Mouse (Mus musculus) neural tube, embryonic 15.5 days (tissue): ENCODE measurements around the gene Git1. TPM values are rescaled to one million over a fixed set of nuclear protein-coding genes. Genes with fewer than 3 reads are reported as not detected.
A peak's percentile ranks its signal among the peaks of the same experiment; 100 is the strongest.

Source experiments
- ATAC-seq: fragments of 200-750 bp; cut with Nextera tagmentation; 2 replicates; pipeline ENCODE4 v1.8.0; 2017; ENCODE audit warnings: mild to moderate bottlenecking, moderate TSS enrichment, moderate library complexity; ENCODE audit not compliant: low FRiP score
- H3K27ac ChIP-seq: fragments of 300-500 bp; sonication (generic); replicated peaks from 2 replicates; pipeline ENCODE4 v1.5.1; 2015; ENCODE audit warnings: mild to moderate bottlenecking, inconsistent platforms
- H3K27me3 ChIP-seq: fragments of 300-500 bp; sonication (generic); replicated peaks from 2 replicates; pipeline ENCODE4 v1.6.1; 2015; ENCODE audit warnings: inconsistent platforms
- H3K36me3 ChIP-seq: fragments of 300-500 bp; sonication (generic); 2 replicates; pipeline ENCODE4 v1.6.1; 2015; ENCODE audit warnings: inconsistent platforms
- H3K4me1 ChIP-seq: fragments of 300-500 bp; sonication (generic); 2 replicates; pipeline ENCODE4 v1.6.1; 2015; ENCODE audit warnings: inconsistent platforms
- H3K4me2 ChIP-seq: fragments of 300-500 bp; sonication (generic); 2 replicates; pipeline ENCODE4 v1.6.1; 2015; ENCODE audit warnings: inconsistent platforms, mild to moderate bottlenecking, moderate library complexity
- H3K4me3 ChIP-seq: fragments of 300-500 bp; sonication (generic); replicated peaks from 2 replicates; pipeline ENCODE4 v1.5.1; 2015; ENCODE audit warnings: mild to moderate bottlenecking, inconsistent platforms
- H3K9ac ChIP-seq: fragments of 300-500 bp; sonication (generic); replicated peaks from 2 replicates; pipeline ENCODE4 v1.6.1; 2015; ENCODE audit warnings: mild to moderate bottlenecking, inconsistent platforms
- H3K9me3 ChIP-seq: fragments of 300-500 bp; sonication (generic); replicated peaks from 2 replicates; pipeline ENCODE4 v1.6.1; 2016; ENCODE audit warnings: inconsistent platforms
- WGBS: fragments of 180-500 bp; shearing (Covaris S2); methylation state at CpG from one replicate; pipeline ENCODE4 v1.1.7; 2015; ENCODE audit warnings: mixed read lengths; 5-methylcytosine and 5-hydroxymethylcytosine counted together
- polyA plus RNA-seq: library from polyadenylated mRNA; unstranded; fragments of >200 nt; fragmentation: Nextera tagmentation; extraction: Ambion mirVana; gene quantifications from 2 replicates; pipeline ENCODE4 v1.2.1, GENCODE M21; 2015

Gene Git1
- polyA plus RNA-seq, 1 experiment from 2014 or later = 13.9 TPM

DNA sequence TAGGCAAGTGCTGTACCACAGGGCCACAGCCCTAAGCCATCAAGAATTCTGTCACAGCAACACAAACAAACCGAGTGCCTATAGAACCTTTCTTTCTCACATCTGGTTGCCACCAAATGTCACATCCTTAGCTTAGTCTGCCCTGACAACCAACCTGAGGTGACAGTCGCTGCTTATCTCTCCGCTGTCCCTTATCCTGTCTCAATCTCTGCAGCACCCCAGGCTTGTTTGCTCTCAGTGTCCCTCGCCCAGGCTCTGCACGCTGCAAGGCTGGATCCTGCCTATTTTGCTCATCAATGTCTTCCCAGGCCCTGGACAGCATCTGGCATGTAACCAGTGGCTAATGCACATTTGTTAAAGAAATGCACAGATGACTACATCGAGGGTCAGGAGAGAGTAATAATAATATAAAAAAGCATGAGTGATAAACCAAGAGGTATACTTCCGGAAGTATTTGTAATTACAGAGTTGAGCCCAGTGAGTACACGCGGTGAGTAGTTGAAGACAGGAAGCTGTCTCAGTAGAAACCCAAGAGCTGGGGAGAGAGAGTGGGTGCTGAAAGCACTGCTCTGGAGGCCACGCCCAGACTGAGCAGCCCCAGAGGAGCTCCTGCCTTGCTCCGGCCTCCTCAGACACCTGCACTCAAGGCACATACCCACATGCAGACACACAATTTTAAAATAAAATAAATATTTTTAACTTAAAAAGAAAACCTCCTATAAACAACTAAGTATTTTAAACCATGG is 9.7 kb upstream of the Git1 start:
- Histone ChIP-seq H3K27ac (no peak overlapping the region; the same call in 1 of the 2 replicates), H3K27me3 (no peaks in the 10 kb centered on the region), H3K4me3 (no peak overlapping the region), H3K4me2 (no peak overlapping the region), H3K36me3 (no peaks in the 10 kb centered on the region), H3K4me1 (peaks cover 59% of the 10 kb centered on the region), H3K9ac (0 out of 2 replicates have a peak overlapping the region, but pooled peaks have one; percentile 23), H3K9me3 (no peaks in the 10 kb centered on the region)
- ATAC-seq = no peak
- WGBS = 73% methylated on average over 11 of the region's 11 CpGs

DNA sequence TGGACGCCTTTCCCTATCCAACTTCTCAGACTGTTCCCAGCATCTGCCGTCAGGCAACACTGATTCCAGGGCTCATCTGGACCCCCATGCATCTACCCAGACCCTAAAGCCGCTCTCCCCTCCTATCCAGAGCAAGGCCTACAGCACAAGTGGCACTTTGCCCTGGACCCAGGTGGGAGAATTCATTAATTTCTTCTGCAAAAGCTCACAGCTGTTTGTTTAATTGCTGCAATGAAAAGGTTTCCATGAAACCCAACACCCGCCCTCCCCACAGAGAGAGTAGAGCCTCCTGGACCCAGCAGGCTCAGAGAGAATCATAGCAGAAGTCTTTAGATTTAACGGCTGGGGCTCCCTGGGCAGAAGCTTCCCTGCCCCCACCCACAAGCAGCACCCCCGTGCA is 8.1 kb upstream of the Git1 start:
- Histone ChIP-seq H3K36me3 (no peaks in the 10 kb centered on the region), H3K4me2 (peak overlapping the region; percentile 94), H3K4me1 (peaks cover 66% of the 10 kb centered on the region), H3K27ac (peak overlapping the region; percentile 45; the same call in 1 of the 2 replicates), H3K9me3 (no peaks in the 10 kb centered on the region), H3K27me3 (no peaks in the 10 kb centered on the region), H3K9ac (0 out of 2 replicates have a peak overlapping the region, but pooled peaks have one; percentile 8), H3K4me3 (no peak overlapping the region)
- WGBS = 14% methylated on average over 6 of the region's 6 CpGs
- no peak for ATAC-seq

DNA sequence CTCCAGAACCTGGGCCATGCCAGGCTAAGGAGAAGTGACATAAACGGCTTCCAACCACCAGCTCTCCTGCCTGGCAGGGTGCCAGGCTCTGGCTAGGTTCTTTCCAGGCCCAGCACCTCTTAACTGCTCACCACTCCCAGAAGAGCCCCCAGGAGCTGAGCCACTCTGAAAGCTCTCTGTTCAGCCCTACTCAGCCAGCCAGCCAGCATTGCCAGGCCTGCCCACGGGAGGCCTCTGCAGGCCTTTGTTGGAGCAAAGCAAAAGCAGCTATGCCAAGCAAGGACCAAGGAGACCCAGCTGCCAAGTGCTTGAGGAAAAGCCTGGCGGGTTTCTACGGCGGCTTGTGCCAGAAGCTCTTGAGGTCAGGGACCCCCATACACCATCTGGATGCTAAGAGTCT is 6.6 kb upstream of the Git1 start:
- Histone ChIP-seq H3K9me3 (no peaks in the 10 kb centered on the region), H3K27ac (peak overlapping the region; percentile 41), H3K9ac (peak overlapping the region; percentile 93), H3K4me2 (peak overlapping the region; percentile 94), H3K4me3 (peak overlapping the region; percentile 87), H3K27me3 (no peaks in the 10 kb centered on the region), H3K36me3 (no peaks in the 10 kb centered on the region), H3K4me1 (peaks cover 82% of the 10 kb centered on the region)
- 19% methylated on average over 5 of the region's 5 CpGs for WGBS
- ATAC-seq = no peak

DNA sequence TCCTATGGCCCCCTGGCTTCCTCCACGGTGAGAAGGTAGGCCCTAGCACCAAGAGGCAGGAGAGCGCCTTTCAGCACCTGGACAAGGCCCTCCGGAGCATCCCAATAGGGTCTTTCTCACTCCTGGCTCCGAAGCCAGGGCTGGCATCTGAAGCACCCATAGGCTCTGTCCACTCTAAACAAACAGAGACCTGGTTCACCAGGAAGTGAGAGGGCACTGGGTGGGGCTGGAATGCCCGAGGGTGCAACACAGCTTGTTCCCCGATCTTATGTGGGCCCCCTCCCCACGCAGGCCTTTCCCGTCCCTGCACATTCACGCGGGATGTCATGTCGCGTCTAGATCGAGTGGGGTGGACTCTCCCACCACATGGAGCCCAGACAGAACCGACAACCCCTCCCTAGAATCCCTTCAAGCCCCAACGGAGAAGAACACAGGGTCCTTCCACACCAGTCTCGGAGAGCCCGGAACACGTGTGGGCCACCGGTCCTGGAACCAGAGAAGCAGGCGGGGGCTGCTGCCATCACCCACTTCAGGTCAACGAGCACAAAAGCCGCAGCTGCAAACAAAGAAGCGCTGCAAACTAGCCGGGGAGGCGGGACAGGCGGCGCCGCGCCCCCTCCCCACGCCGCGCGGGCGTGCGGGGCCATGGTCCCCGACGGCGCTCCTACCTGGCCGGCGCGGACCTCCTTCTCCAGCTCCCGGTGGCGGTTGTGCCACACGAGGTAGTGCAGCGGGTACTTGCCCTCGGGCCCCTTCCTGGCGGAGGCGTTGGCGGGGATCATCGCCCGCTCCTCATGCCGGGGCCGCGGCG is 4.4 kb upstream of the Git1 start:
- Histone ChIP-seq H3K9me3 (no peaks in the 10 kb centered on the region), H3K36me3 (no peaks in the 10 kb centered on the region), H3K4me1 (peaks cover 82% of the 10 kb centered on the region), H3K4me3 (peak overlapping the region; percentile 87), H3K27me3 (no peaks in the 10 kb centered on the region), H3K4me2 (peak overlapping the region; percentile 94), H3K9ac (peak overlapping the region; percentile 93), H3K27ac (peak overlapping the region; percentile 91)
- WGBS = 2% methylated on average over 55 of the region's 55 CpGs
- no peak for ATAC-seq

DNA sequence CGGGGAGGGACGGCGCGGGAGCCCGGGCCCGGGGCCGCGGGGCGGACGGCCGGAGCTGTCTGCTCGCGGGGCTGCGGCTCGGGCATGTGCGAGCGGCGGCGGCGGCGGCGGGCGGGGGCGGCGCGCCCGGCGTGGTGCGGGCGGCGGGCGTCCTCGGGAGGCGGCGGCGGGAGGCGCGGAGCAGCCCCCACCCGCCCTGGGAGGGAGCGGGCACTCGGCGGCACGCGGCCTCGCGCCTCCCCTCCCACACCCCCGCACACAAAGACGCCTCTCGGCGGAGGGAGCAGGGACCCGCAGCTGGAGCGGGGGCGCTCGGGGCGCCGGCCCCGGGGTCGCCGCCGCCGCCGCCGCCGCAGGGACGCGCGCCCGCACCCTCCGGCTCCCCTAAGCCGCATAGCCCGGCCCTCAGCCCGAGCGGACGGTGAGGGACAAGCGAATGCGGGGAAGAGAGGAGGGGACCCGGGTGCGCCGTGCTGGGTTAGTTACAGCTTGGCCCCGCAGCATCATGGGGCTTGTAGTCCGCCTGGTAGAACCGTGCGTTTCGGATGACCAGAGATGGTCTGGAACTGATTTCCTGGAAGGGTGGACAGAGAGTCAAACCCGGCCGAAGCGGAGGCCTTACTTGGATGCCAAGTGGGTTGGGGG is 3.6 kb upstream of the Git1 start, which contains the start of gene Ankrd13b:
Gene Ankrd13b (minus strand): TSS at position 88 of the 645 bp plus-strand sequence.
- Histone ChIP-seq H3K9me3 (no peaks in the 10 kb centered on the region), H3K4me1 (peaks cover 82% of the 10 kb centered on the region), H3K9ac (peak within 1 kb of the TSS; percentile 93), H3K36me3 (no peaks in the 10 kb centered on the region), H3K4me2 (peak within 1 kb of the TSS; percentile 94), H3K27me3 (no peaks in the 10 kb centered on the region), H3K27ac (peak within 1 kb of the TSS; percentile 91), H3K4me3 (peak within 1 kb of the TSS; percentile 87)
- WGBS = under 1% methylated on average over 62 of the region's 87 CpGs
- ATAC-seq = peak; percentile 74

DNA sequence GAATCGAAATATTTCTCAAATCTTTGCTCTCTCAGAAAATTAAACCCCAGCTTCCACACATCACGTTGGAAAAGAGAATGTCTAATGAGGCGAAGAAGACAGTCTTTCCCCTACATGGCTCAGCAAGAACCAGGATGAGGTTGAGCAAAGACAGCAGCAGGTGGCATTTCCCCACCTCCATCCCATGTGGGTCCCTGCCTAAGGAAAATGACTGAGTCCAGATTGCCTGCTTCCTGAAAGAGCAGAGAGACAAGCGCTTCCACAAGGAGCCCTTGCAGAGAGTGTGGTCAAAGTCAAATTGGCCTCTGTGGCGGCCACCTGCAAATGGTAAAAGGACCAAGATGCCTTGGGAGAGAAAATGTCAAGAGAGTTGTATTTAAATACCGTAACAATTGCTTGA is 2.9 kb upstream of the Git1 start:
- Histone ChIP-seq H3K27ac (peak overlapping the region; percentile 91), H3K27me3 (no peaks in the 10 kb centered on the region), H3K9ac (peak overlapping the region; percentile 93), H3K4me1 (peaks cover 82% of the 10 kb centered on the region), H3K36me3 (no peaks in the 10 kb centered on the region), H3K4me2 (peak overlapping the region; percentile 94), H3K9me3 (no peaks in the 10 kb centered on the region), H3K4me3 (peak overlapping the region; percentile 87)
- ATAC-seq = no peak
- WGBS = 65% methylated on average over 6 of the region's 6 CpGs

DNA sequence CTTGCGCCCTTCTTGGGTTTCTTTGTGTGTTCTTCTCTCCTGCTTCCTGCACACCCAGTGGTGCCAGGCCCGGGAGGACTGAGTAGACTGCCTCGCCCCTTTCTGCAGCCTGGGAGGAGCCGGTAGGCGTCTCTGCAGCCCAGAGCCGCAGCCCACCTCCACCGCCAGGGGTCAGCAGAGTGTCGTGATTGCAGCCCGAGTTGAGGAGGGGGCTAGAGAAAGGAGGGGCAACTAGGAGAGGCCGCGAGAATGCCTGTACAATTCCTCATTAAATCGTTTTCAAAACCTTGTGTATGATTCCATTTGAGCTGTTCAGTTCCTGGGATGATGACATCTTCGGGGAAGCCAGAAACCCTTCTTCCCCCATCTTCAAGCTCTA is 2.2 kb upstream of the Git1 start:
- H3K9ac ChIP-seq = peak overlapping the region; percentile 89
- H3K4me1 ChIP-seq = peaks cover 82% of the 10 kb centered on the region
- peak overlapping the region; percentile 91 for H3K27ac ChIP-seq
- H3K36me3 ChIP-seq = no peaks in the 10 kb centered on the region
- WGBS = 0% methylated on average over 13 of the region's 13 CpGs
- peak; percentile 53 for ATAC-seq
- H3K9me3 ChIP-seq = no peaks in the 10 kb centered on the region
- no peaks in the 10 kb centered on the region for H3K27me3 ChIP-seq
- peak overlapping the region; percentile 94 for H3K4me2 ChIP-seq
- peak overlapping the region; percentile 87 for H3K4me3 ChIP-seq

DNA sequence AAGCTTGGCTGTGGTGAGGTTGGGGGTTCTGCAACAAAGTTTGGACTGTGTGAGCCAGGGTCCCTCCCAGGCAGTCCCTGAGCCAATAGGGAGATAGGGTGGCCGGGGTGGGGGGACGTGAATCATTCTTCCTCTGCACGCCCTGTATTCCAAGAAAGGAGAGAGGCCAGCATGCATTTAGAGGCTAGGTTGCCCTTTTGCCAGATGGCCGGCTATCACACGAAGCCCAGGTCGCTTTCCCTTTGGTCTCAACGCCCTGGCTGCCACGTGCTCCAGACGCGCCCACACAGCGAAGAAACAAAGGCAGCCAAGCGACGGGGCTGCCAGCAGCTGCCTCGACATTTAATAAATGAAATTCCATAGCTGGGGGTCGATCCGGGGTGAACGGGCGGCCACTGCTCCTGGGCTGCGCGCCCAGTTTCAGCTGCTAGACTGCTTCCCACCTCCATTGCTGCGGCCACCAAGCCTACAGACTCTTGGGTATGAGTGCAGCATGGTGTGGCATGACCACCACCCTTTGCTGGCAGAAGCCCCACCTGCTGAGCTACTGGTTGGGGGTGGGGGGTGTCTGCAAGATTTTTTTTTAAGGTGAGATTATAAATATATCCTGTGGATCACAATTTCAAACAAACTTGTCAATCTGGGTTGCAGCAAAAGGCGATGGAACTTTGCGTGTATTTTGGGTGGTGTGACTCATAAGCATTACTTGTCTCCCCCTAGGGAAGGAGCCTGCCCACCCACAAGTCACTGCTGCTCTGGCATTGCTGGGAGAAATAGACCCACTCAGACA is 1.7 kb upstream of the Git1 start:
- WGBS = under 1% methylated on average over 23 of the region's 23 CpGs
- H3K4me1 ChIP-seq = peaks cover 79% of the 10 kb centered on the region
- H3K27me3 ChIP-seq = no peaks in the 10 kb centered on the region
- H3K4me2 ChIP-seq = peak overlapping the region; percentile 94
- peak overlapping the region; percentile 89 for H3K9ac ChIP-seq
- peak overlapping the region; percentile 87 for H3K4me3 ChIP-seq
- peak; percentile 37 for ATAC-seq
- H3K27ac ChIP-seq = peak overlapping the region; percentile 91
- no peaks in the 10 kb centered on the region for H3K36me3 ChIP-seq
- no peaks in the 10 kb centered on the region for H3K9me3 ChIP-seq

DNA sequence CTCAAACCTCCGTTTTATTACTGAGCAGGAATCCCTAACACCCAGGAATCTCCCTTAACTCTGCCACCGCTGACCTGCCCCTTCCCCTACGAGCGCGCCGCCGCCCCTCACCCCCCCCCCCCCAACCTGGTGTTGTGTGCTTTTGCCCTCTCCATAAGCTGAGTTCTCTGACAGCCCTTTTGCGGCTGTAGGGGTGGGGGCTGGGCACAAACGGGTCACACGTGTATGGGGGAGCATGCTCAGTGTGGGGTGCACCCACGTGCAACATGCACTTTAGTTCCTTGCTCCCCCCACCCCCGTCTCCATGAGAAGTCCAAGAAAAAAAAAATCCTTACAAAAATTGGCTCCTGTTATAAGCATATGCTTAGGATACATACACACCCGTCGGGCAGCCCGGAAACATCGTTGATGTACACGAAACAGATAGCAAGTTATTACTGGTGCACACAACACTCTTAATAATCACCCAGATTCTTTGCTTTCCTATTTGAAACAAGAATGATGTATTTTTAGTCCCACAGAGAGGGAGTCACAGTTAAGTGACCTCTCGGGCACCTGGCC is 971 bp upstream of the Git1 start:
- Histone ChIP-seq H3K4me2 (peak overlapping the region; percentile 94), H3K9ac (peak overlapping the region; percentile 89), H3K27me3 (no peaks in the 10 kb centered on the region), H3K36me3 (no peaks in the 10 kb centered on the region), H3K27ac (peak overlapping the region; percentile 91), H3K4me3 (peak overlapping the region; percentile 87), H3K4me1 (peaks cover 75% of the 10 kb centered on the region), H3K9me3 (no peaks in the 10 kb centered on the region)
- no peak for ATAC-seq
- under 1% methylated on average over 18 of the region's 18 CpGs for WGBS

DNA sequence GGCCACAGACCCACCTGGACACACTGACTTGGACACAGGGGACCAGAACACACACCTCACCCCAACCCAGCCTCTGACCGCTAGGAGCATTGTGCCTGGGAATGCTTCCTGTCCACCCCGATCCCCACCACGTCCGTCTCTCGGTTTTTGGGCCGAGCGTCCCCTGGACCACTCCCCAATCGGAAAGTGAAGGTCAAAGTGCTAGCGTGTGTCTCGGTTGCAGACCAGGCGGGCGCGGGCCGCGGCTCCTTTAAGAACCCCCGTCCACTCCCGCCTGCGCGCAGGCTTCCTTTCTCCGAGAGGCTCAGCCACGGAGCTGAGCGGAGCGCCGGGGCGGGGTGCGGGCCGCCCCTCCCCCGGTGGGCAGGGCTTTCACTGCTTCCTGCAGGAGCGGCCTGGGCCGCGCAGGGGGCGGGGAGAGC is 440 bp upstream of the Git1 start:
- H3K9ac ChIP-seq = peak overlapping the region; percentile 89
- peak overlapping the region; percentile 91 for H3K27ac ChIP-seq
- H3K4me3 ChIP-seq = peak overlapping the region; percentile 87
- peak overlapping the region; percentile 94 for H3K4me2 ChIP-seq
- no peaks in the 10 kb centered on the region for H3K36me3 ChIP-seq
- no peaks in the 10 kb centered on the region for H3K9me3 ChIP-seq
- peaks cover 74% of the 10 kb centered on the region for H3K4me1 ChIP-seq
- H3K27me3 ChIP-seq = no peaks in the 10 kb centered on the region
- peak; percentile 74 for ATAC-seq
- 1% methylated on average over 31 of the region's 32 CpGs for WGBS

DNA sequence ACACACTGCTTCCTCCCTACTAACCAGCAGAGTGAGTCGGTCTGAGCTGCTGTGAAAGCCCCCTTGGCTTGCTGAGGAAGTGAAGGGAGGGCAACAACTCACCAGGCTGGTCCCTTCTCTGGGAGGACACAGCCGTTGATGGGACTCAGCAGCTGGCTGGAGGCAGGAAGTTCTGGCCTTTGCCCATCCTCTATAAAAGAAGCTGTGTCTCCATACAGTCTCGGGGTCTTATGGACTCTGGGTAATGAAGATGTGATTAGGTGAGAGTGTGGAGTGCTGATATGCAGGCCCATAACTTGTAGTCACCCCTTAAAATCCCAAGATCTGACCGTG is 948 bp downstream of the Git1 start:
- Histone ChIP-seq H3K4me2 (peak overlapping the region; percentile 94), H3K4me1 (peaks cover 73% of the 10 kb centered on the region), H3K4me3 (peak overlapping the region; percentile 87), H3K27ac (peak overlapping the region; percentile 91), H3K36me3 (peaks cover 2% of the 10 kb centered on the region), H3K9me3 (no peaks in the 10 kb centered on the region), H3K9ac (peak overlapping the region; percentile 89), H3K27me3 (no peaks in the 10 kb centered on the region)
- ATAC-seq = no peak
- 29% methylated on average over 4 of the region's 4 CpGs for WGBS
